Mouse (Mus musculus) ZHBTc4 (cell line): ENCODE measurements around the gene Rps6ka2.

Experiments
- DNase-seq: peaks from one replicate; pipeline ENCODE4 v3.0.0-alpha.2; 2011; ENCODE audit warnings: low read depth, low spot score

Rps6ka2 gene

DNA sequence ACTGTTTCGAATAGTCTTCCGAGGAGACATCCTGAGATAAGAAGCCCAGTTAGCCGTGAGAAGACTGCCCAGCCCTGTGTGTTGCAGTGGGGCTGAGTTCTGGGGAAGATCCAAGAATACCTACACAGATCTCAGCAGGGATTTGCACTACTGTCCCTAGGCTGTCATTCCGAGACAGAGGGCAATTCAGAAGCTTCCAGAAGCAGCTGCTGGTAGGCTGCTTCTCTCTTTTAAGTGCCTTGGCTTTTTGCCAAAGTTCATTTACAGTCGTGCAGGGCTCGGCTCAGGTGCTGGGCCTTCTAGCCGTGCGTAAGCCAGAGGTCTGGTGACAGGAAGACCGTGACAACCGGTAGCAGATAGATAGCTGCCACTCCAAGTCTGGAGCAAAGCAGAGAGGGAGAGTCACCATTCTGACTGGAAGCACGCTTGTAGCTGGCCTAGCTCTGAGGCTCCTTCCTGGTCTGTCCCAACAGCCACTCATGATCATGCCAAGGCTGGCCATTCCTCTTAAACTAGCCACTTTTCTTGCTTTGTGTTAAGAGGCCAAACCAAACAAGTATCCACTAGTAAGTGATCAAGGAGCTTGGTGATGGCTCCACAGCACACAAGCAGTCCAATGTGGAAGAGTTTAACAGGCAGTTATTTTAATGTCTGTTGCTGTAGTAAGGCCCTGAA, 49.3 kb downstream of the Rps6ka2 start:
- peak; percentile 49 for DNase-seq

DNA sequence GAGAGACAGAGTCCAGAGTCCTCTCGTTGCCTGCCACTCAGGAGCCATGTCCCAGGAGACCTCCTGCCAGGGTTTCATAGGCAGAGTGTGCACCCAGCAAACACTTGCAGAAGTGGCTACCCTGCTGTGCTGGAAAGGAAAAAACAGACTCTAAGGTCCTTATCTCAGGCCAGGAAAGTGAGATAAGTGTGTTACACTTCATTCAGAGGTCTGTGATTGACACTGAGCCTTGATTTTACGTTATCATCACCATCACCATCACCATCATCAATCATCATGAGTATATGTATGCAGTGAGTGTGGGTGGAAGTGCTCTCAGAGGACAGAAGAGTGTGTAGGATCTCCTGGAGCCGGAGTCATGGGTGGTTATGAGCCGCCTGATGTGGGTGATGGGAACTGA, 51.4 kb downstream of the Rps6ka2 start:
- DNase-seq: no peak

DNA sequence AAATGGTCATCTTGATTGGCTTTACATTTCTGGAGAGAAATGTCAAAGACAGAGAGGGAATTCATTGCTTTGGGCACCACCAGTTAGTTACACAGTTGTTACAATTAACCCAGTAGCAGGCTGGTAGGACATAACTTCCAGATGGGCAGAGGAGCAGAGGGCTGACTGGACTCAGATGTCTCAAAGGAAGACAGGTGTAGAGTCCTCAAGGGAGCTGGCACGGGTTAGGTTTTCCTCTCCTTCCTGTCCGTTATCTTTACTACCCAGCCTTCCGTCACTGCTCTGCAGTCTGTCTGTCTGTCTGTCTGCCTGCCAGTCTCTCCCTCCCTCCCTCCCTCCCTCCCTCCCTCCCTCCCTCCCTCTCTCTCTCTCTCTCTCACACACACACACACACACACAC, 52.3 kb downstream of the Rps6ka2 start:
- DNase-seq: no peak

DNA sequence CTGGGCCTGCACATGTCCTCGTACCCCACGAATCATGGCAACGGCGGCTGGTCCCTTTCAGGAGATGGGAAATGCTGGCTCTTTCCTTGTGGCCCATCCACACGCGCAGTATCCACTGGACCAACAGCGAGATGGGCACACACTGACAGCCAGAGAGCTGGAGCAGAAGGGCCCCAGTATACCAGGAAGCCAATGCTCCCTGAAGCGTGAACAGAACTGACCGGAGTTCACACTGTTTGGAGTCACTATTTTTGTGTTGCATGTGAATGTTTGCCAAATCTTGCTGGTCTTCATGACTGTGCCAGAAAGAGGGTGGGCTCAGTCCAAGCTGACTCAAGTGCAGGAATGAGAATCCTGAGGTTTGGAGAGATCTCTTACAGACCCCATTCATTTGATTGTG, 58.6 kb downstream of the Rps6ka2 start:
- DNase-seq: no peak

DNA sequence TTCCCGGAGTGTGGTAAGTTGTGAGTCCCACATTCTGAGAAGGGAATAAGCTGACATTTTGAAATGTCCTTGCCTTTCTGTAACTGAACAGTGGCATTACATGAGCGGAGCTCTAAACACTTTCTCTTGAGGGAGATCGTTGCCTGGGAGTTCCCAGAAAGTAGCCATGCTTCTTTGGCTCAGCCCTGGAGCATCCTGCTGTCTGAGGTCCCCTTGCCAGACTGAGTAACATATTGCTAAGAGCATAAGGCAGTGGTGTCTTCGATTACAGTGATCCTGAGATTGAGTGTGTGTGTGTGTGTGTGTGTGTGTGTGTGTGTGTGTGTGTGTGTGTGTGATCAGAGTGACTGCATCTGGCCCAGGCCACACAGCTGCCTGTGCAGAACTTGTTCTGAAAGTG, 61.4 kb downstream of the Rps6ka2 start:
- DNase-seq: no peak

DNA sequence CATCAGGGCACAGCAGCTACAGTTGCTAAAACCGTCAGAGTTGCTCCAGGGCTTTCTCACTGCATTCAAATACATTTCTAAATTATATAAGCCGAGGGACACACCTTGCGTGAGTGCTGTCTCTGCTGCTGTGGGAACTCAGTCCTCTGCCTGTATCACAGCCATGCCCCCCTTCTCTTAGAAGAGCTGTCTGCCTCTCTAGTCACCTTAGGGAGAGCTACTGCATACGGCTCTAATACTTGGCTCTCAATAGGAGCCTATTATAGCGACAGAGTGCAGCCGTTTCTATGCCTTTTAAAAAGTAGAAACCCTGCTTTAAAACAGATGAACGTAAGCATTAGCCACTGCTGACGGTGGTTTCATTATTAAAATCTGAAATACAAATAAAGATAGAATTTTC, 61.9 kb downstream of the Rps6ka2 start:
- DNase-seq: no peak

DNA sequence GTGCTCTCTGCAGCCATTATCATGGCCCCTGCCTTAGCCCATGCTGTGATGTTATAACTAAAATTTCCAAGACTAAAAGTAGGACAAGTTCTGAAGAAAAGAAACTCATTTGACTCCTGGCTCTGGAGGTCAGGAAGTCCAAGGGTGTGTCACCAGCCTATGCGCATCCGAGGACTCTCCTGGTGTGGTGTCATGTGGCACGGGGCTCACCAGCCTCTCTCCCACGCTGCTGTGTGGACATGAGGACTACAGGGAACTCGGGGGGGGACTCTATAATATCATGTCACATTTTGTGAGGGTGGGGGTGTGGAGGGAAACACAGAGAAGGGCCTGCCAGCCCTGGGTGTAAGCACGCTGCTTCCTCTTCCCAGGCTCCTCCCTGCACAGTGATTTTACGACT, 62.5 kb downstream of the Rps6ka2 start:
- no peak for DNase-seq

DNA sequence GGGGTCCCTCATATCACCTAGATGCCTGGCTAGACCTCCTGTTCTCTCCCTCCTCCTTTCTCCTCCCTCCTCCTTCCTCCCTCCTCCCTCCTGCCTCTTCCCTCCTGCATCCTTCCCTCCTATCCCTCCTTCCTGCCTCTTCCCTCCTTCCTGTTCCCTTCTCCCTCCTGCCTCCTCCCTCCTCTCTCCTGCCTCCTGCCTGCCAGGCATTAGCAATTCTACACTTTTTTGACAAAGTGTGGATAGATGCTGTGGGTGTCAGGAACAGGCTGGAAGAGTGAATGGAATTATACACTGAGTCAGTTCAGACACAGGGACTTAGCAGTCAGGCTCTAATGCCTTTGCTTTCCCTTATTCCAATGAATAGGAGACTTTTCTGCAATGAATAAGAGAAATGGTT, 63.3 kb downstream of the Rps6ka2 start:
- no peak for DNase-seq

DNA sequence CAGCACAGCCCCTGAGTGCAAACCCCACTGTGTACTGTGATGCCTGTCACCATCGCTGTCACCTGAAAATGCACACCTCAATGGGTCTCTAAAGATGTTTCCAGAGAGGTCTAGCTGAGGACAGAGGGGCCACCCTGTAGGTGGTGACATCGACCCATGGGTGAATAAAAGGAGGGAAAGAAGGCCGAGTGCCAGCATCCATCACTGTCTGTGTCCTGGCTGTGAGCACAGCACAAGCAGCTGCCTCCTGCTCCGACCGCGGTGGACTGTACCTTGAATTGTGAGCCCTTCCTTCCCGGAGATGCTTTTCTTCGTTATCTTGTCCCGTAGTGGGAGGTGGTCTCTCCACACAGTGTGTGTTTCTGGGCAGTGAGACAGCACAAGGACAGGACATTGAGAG, 67.8 kb downstream of the Rps6ka2 start:
- no peak for DNase-seq

DNA sequence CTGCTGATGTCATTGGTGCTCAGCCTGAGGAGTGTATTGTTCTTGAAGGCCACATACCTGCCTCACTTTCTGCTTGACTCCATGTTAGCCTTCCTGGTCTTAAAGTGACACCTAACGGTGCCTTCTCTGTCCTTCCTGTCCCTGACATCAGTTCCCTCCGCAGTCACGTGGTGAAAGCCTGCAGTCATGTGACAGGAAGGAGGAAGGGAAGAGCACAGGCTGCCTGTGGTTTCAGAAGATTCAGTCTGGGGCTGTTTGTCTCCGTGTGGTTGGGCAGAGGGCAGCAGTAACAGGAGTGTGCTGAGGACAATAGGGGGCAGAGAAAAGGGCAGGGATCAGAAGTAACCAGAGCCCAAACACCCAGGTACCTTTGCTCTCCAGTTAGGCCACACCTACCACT, 68.9 kb downstream of the Rps6ka2 start:
- peak; percentile 83 for DNase-seq

DNA sequence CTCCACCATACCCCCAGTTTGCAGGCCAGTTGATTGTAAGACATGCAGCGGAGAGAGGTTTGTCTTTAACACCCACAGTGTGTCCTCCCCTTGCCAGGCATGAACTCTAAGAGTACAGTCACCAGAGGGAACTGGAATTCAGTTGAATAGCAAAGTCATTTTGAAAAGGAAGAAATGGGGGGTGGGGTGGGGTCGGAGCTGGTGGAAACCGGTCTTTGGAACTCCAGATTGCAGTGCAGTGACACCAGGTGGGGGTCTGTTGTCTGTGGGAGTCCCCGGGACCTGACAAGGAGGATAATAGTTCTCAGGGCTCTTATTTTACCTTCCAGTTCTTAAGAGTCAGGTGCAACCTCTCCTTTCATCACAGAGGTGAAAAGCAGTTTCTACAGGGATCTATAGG, 70.6 kb downstream of the Rps6ka2 start:
- DNase-seq: peak; percentile 84

DNA sequence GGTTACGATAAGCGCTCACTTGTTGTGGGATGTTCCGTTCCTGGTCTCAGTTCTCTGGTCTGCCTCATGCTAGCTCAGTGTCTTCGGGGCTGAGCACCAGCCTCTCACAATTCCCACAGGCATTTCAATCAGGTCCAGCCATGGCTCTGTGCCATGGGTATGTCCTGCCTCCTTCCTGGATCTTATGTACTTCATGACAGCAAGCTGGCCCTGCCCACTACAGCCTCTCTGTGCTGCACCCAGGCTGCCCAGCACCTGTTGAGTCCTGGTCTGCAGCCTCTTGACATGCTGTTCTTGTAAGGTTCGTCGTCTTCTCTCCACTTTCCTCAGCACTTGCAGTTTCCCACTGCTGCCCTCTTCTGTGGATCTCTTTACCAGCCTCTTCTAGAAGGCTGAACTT, 75.2 kb downstream of the Rps6ka2 start:
- DNase-seq: no peak

DNA sequence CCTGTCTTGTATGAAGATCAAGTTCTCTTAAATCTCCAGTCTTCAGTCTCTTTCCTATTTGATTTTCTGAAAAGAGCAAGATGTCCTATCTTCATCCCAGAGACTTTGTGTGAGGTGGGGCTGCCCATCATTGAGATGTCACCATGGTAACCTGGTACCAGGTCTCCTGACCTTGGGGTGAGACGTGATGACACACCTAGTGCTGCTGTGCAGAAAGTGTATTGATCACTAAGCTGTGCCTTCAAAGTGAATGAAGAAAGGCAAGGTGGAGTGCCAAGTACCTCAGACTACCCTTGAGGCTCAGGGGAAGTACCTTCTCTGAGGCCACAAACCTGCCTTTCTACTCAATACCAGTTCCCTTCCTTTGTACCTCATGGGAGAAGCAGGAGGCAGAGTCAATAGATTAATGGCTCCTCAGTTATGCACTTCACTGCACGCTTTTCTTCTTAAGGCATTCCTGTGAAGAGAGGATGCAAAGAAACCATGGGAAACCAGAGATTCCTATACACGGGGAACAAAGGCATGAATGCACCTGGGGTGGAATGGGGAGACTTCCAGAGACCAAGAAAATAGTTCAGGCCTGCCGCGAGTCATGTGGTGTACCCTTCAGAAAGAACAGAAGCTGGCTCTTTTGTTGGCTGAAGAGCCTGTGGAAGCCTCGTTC, 77.1 kb downstream of the Rps6ka2 start:
- peak; percentile 92 for DNase-seq

DNA sequence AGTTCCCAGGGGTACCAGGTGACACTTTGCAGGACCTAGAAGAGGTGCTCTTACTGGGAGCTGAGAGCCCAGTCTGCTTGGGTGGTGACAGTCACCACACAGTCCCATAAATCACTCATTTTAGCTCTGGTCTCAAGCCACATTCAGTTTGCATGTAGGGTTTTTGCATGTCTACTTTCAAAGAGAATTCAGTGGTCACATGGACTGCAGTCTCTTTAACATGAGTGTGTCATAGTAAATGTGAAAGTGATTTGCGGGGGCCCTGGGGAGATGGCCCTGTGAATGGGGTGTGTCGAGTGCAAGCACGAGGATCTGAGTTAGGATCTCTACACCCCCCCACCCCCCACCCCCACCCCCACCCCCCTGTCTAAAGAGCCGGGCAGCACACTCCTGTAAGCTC, 80.5 kb downstream of the Rps6ka2 start:
- DNase-seq: no peak

DNA sequence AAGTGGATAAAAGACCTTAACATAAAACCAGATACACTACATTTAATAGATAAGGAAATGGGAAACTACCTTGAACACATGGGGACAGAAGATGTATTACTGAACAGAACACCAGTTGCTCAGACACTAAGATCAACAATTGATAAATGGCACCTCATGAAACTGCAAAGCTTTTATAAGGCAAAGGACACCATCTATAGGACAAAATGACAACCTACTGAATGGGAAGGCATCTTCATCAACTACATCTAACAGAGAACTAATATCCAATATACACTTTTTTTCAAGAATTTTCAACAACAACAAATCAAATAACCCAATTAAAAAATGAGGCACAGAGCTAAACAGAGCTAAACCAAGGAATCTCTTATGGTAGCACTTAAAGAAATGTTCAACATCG, 87.3 kb downstream of the Rps6ka2 start:
- no peak for DNase-seq

DNA sequence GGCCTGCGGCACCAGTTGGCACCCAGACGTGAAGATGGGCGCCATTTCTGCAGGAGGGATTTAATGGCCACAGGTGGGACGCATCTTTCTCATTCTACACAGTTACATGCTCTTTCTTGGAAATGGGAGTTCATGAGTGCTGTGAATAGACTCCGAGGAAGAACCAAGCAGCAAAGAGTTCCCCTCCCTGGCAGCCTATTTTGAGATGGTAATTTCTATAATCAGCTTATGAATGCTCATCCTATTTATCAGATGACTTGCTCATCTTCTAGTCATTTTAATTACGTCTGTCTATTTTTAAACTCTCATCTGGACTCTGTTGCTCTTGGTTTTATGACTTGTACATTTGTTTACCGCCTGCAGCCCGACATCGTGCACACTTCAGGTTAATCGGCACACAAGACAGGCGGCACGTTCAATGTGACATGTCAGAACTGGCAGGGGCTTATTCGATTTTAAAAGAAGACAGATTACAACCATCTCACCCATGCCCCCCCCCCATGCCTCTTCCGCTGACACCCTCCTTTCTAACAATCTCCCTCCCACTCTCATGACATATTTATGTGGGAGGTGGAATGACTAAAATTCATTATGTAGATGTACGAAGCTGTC, 88.9 kb downstream of the Rps6ka2 start:
- no peak for DNase-seq

DNA sequence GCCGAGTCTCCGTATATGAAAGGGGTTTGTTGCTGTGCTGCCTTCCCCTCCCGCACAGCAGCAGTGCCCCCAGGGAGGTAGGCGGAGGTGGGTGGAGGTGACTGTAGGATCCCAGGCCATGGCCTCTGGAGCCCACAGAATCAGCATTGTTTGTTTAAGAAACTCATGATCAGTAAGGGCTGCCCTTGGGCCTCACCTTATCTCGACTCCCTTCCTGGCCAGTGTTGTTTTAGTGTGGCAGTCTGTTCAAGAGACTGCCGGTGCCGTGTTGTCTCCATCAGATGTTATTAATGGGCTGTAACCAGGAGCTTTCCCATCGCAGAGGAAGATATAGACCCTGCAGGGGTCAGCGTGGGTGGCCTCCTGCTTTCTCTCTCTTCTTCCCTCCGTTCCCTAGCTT, 90.4 kb downstream of the Rps6ka2 start:
- DNase-seq: no peak

DNA sequence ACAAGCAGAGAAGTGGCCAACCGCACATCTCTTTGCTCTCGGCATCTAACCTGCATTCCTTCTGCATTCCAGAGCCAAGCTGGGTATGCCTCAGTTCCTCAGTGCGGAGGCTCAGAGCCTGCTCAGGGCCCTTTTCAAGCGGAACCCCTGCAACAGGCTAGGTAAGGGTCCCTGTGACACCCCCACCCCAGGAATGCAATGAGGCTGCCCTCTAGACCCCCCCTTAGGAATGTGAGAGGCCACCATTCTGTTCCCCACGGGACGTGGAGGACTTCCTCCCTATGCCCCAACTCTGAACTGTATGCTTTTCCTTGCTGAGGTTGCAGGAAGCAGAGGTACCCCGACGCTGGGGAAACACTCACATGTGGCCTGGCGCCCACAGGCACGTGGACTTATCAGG, 92.1 kb downstream of the Rps6ka2 start:
- peak; percentile 49 for DNase-seq

DNA sequence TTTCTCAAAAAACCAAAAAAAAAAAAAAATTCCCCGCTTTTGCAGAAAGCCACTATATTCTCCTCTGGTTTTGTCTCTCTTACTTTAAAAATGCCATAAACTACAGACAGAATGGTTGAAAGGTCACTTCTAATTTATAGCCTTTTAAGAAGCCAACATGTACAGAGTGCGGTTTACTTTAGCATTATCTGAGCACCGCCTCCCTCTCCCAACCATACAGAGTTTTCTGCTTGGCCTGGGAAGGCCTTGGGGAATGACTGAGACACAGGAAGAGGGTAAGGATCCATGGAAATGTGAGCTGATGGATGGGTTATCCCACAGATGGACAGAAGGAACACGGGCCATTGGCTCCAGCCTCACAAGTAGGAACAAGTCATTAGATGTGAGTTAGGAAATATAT, 92.7 kb downstream of the Rps6ka2 start:
- no peak for DNase-seq

DNA sequence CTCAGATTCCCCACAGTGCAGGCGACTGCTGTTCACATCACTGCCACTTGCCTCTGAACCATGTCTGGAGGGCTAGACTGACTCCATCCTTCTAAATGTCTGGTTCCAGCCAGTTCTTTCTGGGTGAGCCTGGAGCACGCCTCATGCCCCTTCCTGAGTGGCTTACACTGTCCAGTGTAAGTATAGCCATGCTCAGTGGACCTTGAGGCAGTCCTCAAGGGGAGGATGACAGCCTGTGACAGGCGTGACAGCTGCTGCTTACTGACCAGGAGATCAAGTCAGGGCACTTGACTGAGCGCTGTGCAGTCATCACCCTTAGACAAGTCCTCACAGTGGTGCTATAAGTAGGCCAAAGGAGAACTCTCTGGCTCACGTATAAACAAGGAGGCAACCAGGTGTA, 94.7 kb downstream of the Rps6ka2 start:
- peak; percentile 18 for DNase-seq

DNA sequence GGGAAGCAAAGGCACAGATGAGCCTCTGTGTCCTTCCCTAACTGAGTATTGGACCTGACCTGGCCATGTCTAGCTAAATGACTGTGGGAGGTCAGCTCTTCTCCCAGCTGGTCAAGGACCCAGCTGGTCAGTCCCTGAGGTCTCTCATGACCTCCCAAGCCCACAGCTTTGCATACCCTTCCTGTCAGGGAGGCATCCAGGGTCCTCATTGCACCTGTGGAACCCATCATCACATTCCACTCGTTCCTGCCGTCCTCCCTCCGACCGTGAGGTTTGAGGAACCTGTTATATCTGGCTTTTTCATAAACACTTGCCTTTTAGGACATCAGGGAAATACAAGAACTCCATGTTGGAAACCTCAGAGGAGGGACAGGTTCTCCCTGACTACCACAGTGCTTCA, 95.4 kb downstream of the Rps6ka2 start:
- DNase-seq: no peak

DNA sequence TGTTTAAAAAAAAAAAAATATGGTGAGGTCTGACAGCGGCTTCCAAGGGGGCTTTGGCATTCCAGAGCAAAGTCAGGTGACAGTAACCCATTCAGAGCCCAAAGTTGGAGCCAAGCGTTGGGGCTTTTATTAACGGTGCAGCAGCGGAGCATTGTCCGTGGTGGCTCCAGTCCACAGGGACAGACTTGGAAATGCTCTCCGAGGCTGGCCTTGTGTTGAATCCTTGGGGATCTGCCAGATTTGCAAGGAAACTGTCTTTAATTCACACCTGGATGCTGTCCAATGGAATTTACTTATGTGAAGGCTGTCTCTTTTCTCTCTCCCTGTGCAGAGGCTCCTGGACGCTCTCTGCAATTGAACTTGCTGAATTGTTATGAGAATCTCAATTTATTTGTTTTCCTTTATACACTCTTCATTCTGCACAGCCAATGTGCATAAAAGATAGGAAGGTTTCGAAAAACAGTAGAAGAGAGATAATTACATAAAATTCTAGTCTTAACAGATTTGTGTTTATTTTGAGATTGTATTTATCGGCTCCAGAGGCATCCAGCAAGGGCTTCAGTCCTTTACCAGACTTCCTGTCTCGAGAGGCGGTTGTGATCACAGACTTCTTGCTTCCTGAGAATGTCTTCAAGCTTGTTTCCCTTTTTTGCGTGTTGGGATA, 95.9 kb downstream of the Rps6ka2 start:
- no peak for DNase-seq

DNA sequence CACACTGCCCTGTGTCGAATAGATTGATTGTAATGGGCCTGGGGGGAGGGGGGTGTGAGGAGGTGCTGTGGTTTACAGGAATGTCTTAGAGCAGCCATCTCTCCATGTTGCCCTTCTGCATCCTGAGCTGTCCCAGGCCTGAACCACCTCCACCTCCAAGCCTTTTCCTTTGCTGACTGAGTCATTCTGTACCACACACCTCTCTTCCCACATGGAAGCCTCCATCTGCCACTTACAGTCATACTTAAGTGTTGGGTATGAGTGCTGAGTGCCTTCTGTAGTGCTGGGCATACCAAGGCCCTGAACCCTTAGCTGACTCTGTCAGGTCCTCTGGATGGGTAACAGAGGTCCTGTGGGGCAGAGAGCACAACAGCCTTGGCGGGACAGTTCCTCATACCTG, 97.9 kb downstream of the Rps6ka2 start:
- DNase-seq: no peak
